Mouse (Mus musculus) liver, postnatal 0 days (tissue): Measurements from ENCODE around the gene Fam228b. TPM values are rescaled to one million over a fixed set of nuclear protein-coding genes. Genes with fewer than 3 reads are reported as not detected.
A peak's percentile ranks its signal among the peaks of the same experiment; 100 is the strongest.

ENCODE experiments used
- ATAC-seq: fragments of 200-750 bp; cut with Nextera tagmentation; 2 replicates; pipeline ENCODE4 v1.8.0; 2017; ENCODE audit warnings: mild to moderate bottlenecking, moderate library complexity
- DNase-seq: peaks from one replicate; pipeline ENCODE4 v3.0.0-alpha.2; 2016
- H3K27ac ChIP-seq: fragments of 300-500 bp; sonication (generic); 2 replicates; pipeline ENCODE4 v1.5.1; 2014; ENCODE audit warnings: antibody characterized with exemption, moderate library complexity, mild to moderate bottlenecking, low read depth
- H3K27me3 ChIP-seq: fragments of 300-500 bp; sonication (generic); 2 replicates; pipeline ENCODE4 v1.6.1; 2014; ENCODE audit warnings: low read length, control low read depth, mixed read lengths; ENCODE audit not compliant: insufficient read depth
- H3K36me3 ChIP-seq: fragments of 300-500 bp; sonication (generic); replicated peaks from 2 replicates; pipeline ENCODE4 v1.6.1; 2014; ENCODE audit warnings: mild to moderate bottlenecking, control low read depth, low read length, moderate library complexity, mixed read lengths; ENCODE audit not compliant: insufficient read depth
- H3K4me1 ChIP-seq: fragments of 300-500 bp; sonication (generic); 2 replicates; pipeline ENCODE4 v1.6.1; 2014; ENCODE audit warnings: antibody characterized with exemption, mild to moderate bottlenecking, control low read depth; ENCODE audit not compliant: insufficient read depth
- H3K4me2 ChIP-seq: fragments of 300-500 bp; sonication (generic); 2 replicates; pipeline ENCODE4 v1.6.1; 2014; ENCODE audit warnings: low read depth, mild to moderate bottlenecking, low read length, moderate library complexity, mixed read lengths
- H3K4me3 ChIP-seq: fragments of 300-500 bp; sonication (generic); 2 replicates; pipeline ENCODE4 v1.5.1; 2014; ENCODE audit warnings: low read depth, low read length
- H3K9ac ChIP-seq: fragments of 300-500 bp; sonication (generic); replicated peaks from 2 replicates; pipeline ENCODE4 v1.6.1; 2014; ENCODE audit warnings: mild to moderate bottlenecking, moderate library complexity
- H3K9me3 ChIP-seq: fragments of 300-500 bp; sonication (generic); 2 replicates; pipeline ENCODE4 v1.6.1; 2016; ENCODE audit warnings: mild to moderate bottlenecking, control low read depth, low read length, mixed read lengths
- CTCF ChIP-seq: sonication (generic); IDR thresholded peaks from 2 replicates; pipeline ENCODE4 v1.5.1; 2016; ENCODE audit warnings: antibody characterized with exemption, low read depth
- EP300 ChIP-seq: IDR thresholded peaks from 2 replicates; pipeline ENCODE4 v1.6.1; 2016; ENCODE audit warnings: antibody characterized with exemption, low read depth, mild to moderate bottlenecking
- WGBS: fragments of 180-500 bp; shearing (Covaris S2); extraction: QIAGEN DNeasy Blood & Tissue Kit; methylation state at CpG from one replicate; pipeline ENCODE4 v1.1.7; 2014; ENCODE audit not compliant: insufficient replicate concordance; 5-methylcytosine and 5-hydroxymethylcytosine counted together
- polyA plus RNA-seq: library from polyadenylated mRNA; unstranded; fragments of >200 nt; fragmentation: Nextera tagmentation; extraction: Ambion mirVana; gene quantifications from 2 replicates; pipeline ENCODE4 v1.2.1, GENCODE M21; 2015

Fam228b gene
- polyA plus RNA-seq, 1 experiment from 2014 or later: 0.68 TPM

DNA sequence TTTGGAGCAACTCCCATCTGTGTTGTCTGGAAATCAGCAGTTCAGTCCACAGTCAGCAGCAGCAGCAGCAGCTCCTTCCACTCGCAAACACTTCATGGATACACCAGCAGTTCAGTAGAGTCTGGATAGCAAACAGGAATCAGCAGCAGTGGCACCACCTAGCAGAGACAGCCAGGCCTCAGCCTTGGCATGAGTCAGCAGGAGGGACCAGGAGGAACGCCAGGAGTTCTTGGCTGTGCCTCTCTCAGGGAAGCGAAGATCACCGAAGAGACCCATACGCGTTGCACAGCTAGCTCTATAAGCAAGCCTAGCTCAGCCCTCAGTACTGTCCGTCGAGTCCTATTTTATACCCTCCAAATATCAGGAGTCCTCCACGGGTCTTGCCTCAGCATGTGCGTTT is 24.6 kb downstream of the Fam228b start:
- Histone ChIP-seq H3K4me1 (no peaks in the 10 kb centered on the region), H3K4me2 (no peak overlapping the region), H3K9me3 (no peaks in the 10 kb centered on the region), H3K4me3 (no peak overlapping the region), H3K27ac (no peak overlapping the region), H3K36me3 (no peaks in the 10 kb centered on the region), H3K9ac (no peak overlapping the region), H3K27me3 (no peaks in the 10 kb centered on the region)
- DNase-seq (no peak), ATAC-seq (no peak)
- 83% methylated on average over 10 of the region's 10 CpGs for WGBS
- no peak for TF ChIP-seq EP300
- TF ChIP-seq CTCF: no peak

- ATAC-seq (no peak), DNase-seq (no peak)
- WGBS: 81% methylated on average over 3 of the region's 3 CpGs
- H3K4me3 ChIP-seq: no peak overlapping the region
- H3K36me3 ChIP-seq: no peaks in the 10 kb centered on the region
- no peaks in the 10 kb centered on the region for H3K9me3 ChIP-seq
- no peaks in the 10 kb centered on the region for H3K4me1 ChIP-seq
- no peak overlapping the region for H3K9ac ChIP-seq
- no peak overlapping the region for H3K4me2 ChIP-seq
- H3K27me3 ChIP-seq: no peaks in the 10 kb centered on the region
- no peak overlapping the region for H3K27ac ChIP-seq
- peak; percentile 31; the same call in 1 of the 2 replicates for TF ChIP-seq CTCF
- TF ChIP-seq EP300: no peak
These were observed 26.9 kb downstream of the Fam228b start for GRCm38 (mm10) chr12:4742183-4742582.

- DNase-seq (no peak), ATAC-seq (no peak)
- H3K4me1 ChIP-seq: no peaks in the 10 kb centered on the region
- H3K27ac ChIP-seq: no peak overlapping the region
- whole genome bisulfite sequencing: 70% methylated on average over 7 of the region's 7 CpGs
- no peaks in the 10 kb centered on the region for H3K9me3 ChIP-seq
- H3K36me3 ChIP-seq: no peaks in the 10 kb centered on the region
- no peaks in the 10 kb centered on the region for H3K27me3 ChIP-seq
- TF ChIP-seq CTCF (no peak), EP300 (no peak)
- no peak overlapping the region for H3K4me3 ChIP-seq
- no peak overlapping the region for H3K4me2 ChIP-seq
- H3K9ac ChIP-seq: no peak overlapping the region
These were observed 28.2 kb downstream of the Fam228b start for GRCm38 (mm10) chr12:4740823-4741222.

DNA sequence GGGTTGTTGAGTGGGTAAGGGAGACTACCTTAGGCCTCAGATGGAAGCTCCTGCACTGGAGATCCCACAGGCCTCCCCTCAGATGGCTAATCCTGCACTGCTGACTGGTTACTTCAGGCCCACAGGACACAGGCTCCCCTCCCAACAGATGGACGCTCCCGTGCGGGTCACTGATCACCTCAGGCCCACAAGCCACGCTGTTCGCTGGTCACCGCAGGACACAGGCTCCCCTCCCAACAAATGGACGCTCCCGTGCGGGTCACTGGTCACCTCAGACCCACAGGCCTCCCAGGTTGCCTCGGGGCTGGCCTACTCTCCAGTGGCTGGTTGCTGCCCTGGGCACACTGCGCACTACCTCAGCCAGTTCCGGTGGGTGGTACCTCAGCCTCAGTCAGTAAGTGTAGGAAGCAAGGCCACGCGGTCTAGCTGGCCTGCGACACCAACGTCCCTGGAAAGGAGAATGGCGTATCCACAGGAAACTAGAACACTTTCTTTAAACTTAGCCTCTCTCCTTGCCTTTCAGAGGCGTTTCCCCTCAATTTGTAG is 31.0 kb downstream of the Fam228b start, which contains the start of gene Fam228a:
Gene Fam228a, minus strand, starts transcription at position 400 of the 546 bp plus-strand sequence.
- WGBS: 87% methylated on average over 18 of the region's 18 CpGs
- TF ChIP-seq CTCF (no peak), EP300 (no peak)
- DNase-seq (no peak), ATAC-seq (no peak)
- Histone ChIP-seq H3K9ac (no peak within 1 kb of the TSS), H3K4me3 (no peak within 1 kb of the TSS), H3K4me2 (no peak within 1 kb of the TSS), H3K36me3 (no peaks in the 10 kb centered on the region), H3K27ac (no peak within 1 kb of the TSS), H3K9me3 (no peaks in the 10 kb centered on the region), H3K27me3 (no peaks in the 10 kb centered on the region), H3K4me1 (no peaks in the 10 kb centered on the region)

- WGBS: 69% methylated on average over 4 of the region's 4 CpGs
- Histone ChIP-seq H3K4me1 (no peaks in the 10 kb centered on the region), H3K4me2 (no peak overlapping the region), H3K4me3 (no peak overlapping the region), H3K36me3 (no peaks in the 10 kb centered on the region), H3K27ac (no peak overlapping the region), H3K27me3 (no peaks in the 10 kb centered on the region), H3K9ac (no peak overlapping the region), H3K9me3 (no peaks in the 10 kb centered on the region)
- DNase-seq: no peak
- no peak for ATAC-seq
- no peak for TF ChIP-seq EP300
These were observed 36.7 kb downstream of the Fam228b start for GRCm38 (mm10) chr12:4732332-4732731.

DNA sequence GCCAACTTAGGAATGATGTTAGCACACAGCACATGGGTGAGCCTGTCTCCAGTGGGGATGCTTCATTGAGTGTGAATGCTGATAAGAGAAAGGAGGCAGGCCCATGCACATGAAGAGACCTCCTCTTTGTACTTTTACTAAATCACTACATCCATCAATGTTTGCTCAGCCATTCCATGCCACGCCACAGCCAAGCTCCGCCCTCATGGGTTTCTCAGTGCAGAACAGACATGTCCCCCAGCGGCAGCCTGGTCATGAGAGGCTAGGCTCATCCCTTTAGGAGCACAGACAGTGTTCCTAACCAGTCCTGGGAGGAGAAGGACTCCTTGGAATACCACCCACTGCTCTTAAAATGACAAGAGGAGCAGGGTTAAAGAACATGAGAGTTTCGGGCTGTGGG is 37.4 kb downstream of the Fam228b start:
- H3K27ac ChIP-seq: no peak overlapping the region
- no peaks in the 10 kb centered on the region for H3K27me3 ChIP-seq
- DNase-seq (no peak), ATAC-seq (no peak)
- H3K36me3 ChIP-seq: no peaks in the 10 kb centered on the region
- no peaks in the 10 kb centered on the region for H3K4me1 ChIP-seq
- 67% methylated on average over 4 of the region's 4 CpGs for WGBS
- no peak overlapping the region for H3K4me3 ChIP-seq
- no peak overlapping the region for H3K4me2 ChIP-seq
- H3K9ac ChIP-seq: no peak overlapping the region
- H3K9me3 ChIP-seq: no peaks in the 10 kb centered on the region
- TF ChIP-seq CTCF (no peak), EP300 (no peak)

- WGBS: 86% methylated on average over 3 of the region's 3 CpGs
- Histone ChIP-seq H3K4me2 (no peak overlapping the region), H3K4me3 (no peak overlapping the region), H3K9ac (no peak overlapping the region), H3K27ac (no peak overlapping the region), H3K36me3 (no peaks in the 10 kb centered on the region), H3K27me3 (no peaks in the 10 kb centered on the region), H3K9me3 (no peaks in the 10 kb centered on the region), H3K4me1 (no peaks in the 10 kb centered on the region)
- TF ChIP-seq EP300 (no peak), CTCF (peak; percentile 37)
- ATAC-seq (no peak), DNase-seq (no peak)
These were observed 39.9 kb downstream of the Fam228b start for GRCm38 (mm10) chr12:4729165-4729564.
